Mouse (Mus musculus) left cerebral cortex, postnatal 4 days (tissue): ENCODE measurements around the gene Rmi2. TPM values are rescaled to one million over a fixed set of nuclear protein-coding genes. Genes with fewer than 3 reads are reported as not detected.

Experiments used
- DNase-seq: peaks from one replicate; pipeline ENCODE4 v3.0.0-alpha.2; 2022
- intact Hi-C: fragments of 180-260 bp; cut with DNase I; formaldehyde crosslinking; loops from one replicate; pipeline ENCODE4 v1.15.1; 2025
- total RNA-seq, 2 experiments: library from RNA; stranded (reverse); gene quantifications; 2 replicates each; pipeline ENCODE4 v1.2.3; 2021

Gene Rmi2
- total RNA-seq, 2 experiments from 2014 or later, result 0.62 to 0.70 TPM

DNA sequence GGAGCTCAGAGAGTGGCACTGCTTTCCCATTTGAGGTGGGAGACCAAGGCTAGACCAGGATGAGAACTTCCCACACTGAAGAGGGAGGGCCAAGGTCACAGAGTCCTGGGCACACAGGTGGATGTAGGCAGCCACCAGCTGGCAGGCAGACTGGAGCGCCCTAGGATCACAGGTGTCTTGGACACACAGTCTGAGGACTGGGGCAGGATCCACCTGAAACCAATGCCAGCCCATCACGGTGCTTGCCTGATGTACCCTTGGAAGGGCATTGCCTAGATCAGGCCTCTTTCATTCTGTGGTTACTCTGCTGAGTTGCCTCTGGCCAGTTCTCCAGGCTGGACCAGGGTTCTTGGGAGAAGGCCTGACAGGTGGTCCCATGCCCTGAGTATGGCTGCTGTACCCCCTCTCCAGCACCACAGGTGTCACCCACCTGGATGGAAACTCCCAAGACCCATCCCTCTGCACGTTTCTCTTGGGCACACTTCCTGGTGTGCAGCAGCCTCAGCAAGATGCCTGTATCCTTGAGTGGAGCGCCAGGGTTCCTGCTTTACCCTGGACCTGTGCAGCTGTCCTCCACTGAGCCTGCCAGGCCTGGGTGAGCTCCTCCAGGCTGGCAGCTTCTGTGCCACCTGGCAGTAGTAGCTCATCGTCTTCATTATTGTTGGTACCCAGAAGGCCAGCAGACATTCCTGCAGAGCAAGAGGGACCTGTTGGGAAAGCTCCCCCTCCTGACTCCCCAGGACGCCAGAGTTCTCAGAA lies 30.2 kb downstream of the Rmi2 start:
- intact Hi-C loops, result loop anchor here (5.0 kb wide), 1 partner anchor 298 kb away; no protein-coding TSS in a partner anchor
- no peak for DNase-seq

DNA sequence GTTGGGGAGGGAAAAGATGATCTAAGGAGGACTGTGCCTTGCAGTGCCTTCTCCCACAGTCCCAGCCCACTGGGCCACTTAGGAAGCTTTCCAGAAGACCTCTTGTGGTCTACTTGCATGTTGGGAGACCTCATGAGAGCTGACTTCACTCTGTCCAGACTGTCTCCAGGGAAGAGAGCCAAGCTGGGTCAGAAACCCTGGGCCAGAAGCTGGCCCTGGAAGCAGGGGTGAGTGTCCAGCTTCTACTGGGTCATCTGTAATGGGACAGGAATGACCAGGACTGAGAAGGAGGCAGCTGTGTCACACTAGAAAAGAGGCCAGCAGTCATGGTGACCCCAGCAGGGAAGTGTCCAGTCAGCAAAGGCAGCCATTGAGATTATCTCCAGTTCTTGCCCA lies 30.7 kb downstream of the Rmi2 start:
- no peak for DNase-seq
- intact Hi-C loops, result loop anchor here (5.0 kb wide), 1 partner anchor 298 kb away; no protein-coding TSS in a partner anchor

DNA sequence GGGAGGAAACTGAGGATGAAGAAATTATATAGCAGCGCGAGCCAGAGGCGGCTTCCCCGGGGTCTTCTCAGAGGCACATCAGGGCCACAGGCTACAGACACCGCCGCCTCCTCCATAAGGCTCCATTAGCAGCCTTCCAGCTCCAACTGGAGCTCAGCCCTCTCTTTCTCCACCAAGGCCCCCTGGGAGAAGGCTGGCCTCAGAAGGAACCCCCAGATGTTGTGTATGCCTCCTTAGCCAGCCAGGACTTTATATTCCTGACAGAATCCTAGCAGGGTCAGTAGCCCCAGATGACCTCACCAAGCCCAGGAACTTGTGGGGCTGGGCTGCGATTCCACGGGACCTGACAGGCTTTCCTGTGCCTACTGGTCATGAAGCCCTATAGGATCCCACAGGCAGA lies 32.0 kb downstream of the Rmi2 start:
- intact Hi-C loops, result loop anchor here (5.0 kb wide), 1 partner anchor 300 kb away; no protein-coding TSS in a partner anchor
- DNase-seq, result no peak

DNA sequence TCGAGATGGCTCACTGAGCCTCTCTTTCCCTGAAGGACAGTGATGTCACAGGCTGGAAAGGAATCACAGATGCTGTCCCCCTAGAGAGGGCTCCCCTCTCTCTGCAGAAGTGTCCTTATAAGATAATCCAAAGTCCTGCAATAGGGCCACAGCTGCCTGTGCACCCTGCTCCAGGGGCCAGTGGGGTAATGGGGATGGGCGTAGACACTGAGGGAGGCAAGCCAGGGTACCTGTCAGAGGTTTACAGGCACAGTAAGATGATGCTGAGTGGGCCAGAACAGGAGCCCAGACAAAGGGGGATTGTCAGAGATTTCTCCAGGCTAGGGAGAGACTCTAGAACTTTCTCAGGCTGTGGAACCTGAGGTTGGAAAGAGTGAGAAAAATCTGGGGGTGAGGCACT lies 32.6 kb downstream of the Rmi2 start:
- intact Hi-C loops, result loop anchor here (5.0 kb wide), 1 partner anchor 300 kb away; no protein-coding TSS in a partner anchor
- no peak for DNase-seq

DNA sequence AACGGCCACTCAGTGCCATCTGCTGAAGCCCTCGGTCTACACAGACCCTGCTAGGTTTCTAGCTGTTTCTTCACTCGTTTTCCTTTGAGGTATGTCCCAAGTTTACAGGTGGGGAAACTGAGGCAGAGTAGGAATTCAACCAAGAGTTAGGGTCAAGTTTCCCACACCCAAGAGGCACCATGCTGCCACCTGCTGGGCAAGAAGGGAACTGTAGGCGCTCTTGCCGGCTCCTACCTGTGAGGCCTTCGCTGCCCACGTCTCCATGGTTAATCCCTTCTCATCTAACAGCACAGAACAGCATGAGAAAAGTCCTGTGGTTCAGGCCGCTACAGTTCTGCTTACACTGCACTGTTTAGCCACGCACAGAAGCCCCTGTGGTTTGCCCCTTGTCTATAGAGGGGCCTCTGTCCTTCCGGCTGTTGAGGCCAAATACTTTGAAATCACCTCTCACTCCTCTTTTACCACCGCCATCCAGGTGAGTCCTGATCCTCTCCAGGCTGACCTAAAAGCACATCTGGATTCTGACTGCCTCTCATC lies 33.1 kb downstream of the Rmi2 start:
- intact Hi-C loops, result loop anchor here (5.0 kb wide), 1 partner anchor 301 kb away; no protein-coding TSS in a partner anchor
- peak; percentile 59 for DNase-seq

DNA sequence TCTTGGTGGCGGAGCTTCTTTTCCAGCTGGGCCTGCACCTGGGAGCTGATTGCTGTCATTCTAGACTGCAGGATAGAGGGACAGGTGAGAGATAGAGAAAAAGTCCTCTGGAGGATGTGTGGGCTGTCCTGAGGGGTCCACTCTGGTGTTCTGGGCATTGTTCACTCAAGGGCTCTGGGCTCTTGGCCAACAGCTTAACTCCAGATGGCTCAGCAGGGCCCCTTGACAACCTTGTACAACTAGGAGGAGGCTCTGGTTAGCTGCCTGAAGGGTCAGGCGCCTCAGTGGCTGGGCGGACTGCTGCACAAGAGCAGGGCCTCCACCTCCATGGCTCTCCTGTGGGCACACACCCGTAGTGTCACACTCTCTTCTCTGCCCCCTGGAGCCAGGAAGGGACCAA lies 36.1 kb downstream of the Rmi2 start:
- peak; percentile 35 for DNase-seq
- intact Hi-C loops, result loop anchor here (5.0 to 10.0 kb wide), 3 partner anchors 161 to 301 kb away; no protein-coding TSS in a partner anchor

DNA sequence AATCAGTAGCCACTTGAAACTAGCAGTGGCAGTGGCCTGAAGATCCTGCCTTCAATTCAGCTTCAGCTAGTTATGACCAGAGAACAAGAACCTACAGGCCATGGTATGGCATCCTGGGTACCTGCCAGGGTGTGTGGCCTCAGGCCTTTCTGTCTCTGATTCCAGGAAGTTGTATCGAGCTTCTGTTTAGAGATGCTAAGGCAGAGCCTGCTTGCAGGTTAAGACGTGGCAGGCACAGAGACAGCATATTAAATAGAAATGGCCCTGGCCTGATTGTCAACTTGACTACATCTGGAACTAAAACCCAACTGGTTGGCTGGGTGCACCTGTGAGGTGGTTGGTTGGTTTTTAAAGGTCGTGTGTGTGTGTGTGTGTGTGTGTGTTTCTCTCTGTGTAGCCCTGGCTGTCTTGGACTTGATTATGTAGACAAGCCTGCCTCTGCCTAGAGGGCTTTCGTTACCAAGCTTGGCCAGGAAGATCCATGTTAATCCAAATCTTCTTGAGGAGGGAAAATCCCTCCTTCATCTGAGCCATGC lies 38.0 kb downstream of the Rmi2 start:
- DNase-seq, result no peak
- intact Hi-C loops, result loop anchor here (5.0 to 10.0 kb wide), 3 partner anchors 159 to 299 kb away; no protein-coding TSS in a partner anchor

DNA sequence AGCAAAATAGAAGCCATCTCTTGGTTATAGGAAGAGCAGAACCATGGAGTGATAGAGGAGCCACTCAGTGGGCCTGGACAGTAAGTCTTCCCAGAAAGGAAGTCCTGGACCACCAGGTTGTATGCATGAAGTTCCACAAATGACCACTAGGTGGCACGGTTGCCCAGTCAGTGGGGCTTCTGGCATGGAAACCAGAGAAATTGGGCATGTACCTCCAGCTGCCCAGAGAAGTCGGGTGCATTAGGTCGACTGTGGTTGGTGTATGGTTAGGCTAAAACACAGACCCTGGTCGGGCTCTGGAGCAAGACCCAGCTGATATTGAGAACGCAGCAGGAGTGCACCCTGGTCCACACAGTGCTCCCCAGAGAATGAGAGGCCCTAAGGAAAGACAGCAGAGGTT lies 38.8 kb downstream of the Rmi2 start:
- DNase-seq, result peak; percentile 89
- intact Hi-C loops, result loop anchor here (5.0 to 10.0 kb wide), 3 partner anchors 159 to 299 kb away; no protein-coding TSS in a partner anchor

DNA sequence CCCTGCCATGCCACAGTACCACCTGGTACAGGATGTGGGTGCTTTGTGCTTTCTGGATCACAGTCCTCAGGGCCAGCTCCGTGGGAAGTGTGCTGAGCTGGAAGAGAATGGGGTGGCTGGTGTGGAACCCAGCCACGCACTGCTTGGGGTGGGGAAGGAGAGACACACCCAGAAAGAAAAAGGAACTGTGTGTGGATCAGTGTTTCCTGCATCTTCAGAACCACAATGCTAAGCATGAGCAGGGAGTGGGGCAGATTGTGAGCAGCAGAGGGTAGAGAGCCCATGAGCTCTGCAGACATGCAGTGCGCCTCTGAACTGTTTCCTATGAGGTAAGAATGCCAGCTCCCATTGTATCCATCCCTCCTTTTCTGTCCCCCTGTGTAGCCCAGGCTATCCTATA lies 43.4 kb downstream of the Rmi2 start:
- no peak for DNase-seq
- intact Hi-C loops, result loop anchor here (10.0 kb wide), 1 partner anchor 227 kb away; no protein-coding TSS in a partner anchor

DNA sequence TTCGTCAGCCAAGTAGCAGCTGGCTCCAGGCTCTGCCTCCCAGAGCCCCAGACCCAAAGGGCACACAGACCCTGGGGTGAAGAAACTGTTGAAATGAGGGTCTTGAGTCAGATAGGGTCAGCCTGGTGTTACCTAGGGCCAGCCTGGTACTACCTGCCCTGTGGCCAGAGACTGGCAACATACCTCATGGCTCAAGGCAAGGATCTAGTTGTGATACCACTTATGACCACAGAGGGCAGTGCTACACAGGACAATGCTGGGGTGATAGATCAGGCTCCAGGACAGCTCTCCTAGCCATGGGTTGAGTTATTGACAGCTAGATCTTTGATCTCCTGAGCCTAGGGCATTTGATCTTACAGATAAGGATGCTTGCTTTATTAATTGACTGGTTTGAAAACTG lies 44.6 kb downstream of the Rmi2 start:
- intact Hi-C loops, result loop anchor here (10.0 kb wide), 1 partner anchor 225 kb away; no protein-coding TSS in a partner anchor
- peak; percentile 54 for DNase-seq

DNA sequence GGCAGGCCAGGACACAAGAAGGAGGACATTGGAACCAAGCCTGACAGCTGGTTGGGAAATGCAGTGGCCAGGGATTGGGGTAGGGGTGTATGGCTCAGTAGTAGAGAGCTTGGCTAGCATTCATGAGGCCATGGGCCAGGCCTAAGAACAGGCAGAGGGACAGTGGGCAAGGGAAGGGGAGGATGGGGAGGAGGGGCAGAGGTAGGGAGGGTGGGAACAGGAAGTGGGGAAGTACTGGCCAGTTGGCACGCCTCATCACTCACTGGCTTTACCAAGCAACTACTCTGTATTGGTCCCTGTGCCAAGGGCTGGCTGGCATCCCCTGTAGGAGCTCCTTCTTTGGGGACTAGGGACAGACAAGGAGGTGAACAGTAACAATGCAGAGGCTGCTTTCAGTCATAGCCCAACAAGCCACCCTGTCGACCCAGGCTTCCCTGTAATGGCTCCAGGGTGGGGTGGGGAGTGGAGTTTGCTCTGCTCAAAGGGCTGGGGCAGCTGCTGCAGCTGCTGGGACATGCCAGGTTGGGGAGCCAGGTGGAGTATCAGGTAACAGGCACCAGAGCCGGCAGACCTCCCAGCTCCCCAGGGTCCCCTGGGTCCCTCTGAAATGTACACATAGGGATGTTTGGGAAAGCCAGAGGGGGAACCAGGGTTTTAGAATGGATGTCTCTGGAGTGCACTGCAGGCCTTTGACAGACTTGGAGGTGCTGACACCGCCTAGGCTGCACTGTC lies 46.5 kb downstream of the Rmi2 start:
- DNase-seq, result peak; percentile 54
- intact Hi-C loops, result no loop called here

DNA sequence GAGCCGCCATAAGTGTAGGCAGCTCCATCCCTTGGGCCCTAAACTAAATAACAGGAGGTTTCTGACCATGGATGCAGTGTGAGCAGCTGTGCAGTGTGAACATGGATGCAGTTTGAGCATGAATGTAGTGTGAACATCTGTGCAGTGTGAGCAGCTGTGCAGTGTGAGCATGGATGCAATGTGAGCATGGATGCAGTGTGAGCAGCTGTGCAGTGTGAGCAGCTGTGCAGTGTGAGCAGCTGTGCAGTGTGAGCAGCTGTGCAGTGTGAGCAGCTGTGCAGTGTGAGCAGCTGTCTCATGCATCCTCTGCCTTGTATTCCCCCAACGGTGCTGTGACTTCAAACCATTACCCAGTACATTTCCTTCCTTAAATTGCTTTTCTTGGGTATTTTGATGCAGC lies 52.6 kb downstream of the Rmi2 start:
- intact Hi-C loops, result no loop called here

DNA sequence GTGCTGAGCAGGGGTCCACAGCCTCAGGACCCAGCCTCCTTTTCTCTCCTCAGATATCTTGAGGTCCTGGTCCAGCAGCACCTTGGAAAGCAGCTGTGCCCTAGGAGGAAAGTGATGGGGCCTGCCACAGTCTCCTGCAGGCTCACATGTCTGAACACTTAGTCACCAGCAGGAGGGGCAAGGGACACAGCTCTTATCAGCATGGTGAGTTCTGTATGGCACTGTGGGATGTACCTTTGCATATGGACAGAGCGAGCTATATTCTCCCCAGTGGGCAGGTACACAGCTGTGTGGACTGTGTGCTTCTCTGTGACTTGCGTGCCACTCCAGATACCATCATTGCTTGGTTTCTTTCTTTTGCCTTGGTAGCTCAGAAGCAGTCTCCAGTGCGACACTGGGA lies 55.5 kb downstream of the Rmi2 start:
- intact Hi-C loops, result no loop called here
- no peak for DNase-seq

More for the DNA sequence above, 52.6 kb downstream of the Rmi2 start:
- no peak for DNase-seq

DNA sequence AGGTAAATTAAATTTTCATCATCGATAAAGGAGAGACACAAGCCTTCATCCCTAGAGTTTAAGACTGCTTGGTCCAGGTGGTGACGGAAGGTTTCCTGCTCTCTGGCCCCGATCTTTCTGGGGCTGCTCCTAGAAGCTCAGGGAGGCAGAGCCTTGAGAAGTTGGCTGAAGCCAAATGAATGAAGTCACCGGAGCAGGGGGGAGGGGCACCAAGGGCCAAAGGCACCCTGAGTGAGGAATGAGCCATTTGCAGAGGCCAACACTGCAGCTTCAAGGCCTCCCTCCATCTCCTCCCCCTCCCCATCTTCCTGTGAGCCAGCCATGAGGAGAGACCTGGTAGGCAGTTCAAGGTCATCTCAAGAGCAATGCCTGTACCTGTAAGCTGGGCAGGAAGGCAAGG lies 58.3 kb downstream of the Rmi2 start:
- DNase-seq, result no peak
- intact Hi-C loops, result no loop called here

DNA sequence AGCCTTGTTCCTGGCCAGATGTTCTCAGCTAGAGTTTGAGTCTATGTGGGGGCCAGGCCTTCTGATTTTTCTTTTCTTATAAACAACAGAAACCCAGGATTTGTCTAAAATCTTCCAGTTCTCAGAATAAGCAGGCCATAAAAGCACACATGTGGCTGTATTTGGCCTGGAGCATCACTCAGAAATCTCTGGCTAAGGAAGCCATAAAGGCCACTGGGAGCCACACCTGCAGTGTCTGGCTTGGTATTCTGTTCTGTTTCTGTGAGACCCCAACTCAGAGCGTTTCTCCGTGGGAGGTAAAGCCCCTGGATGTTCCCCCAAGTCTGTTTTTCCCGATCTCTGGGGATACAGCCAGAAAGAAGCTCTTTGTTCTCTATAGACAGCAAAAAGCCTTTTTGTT lies 61.0 kb downstream of the Rmi2 start:
- intact Hi-C loops, result no loop called here
- no peak for DNase-seq

DNA sequence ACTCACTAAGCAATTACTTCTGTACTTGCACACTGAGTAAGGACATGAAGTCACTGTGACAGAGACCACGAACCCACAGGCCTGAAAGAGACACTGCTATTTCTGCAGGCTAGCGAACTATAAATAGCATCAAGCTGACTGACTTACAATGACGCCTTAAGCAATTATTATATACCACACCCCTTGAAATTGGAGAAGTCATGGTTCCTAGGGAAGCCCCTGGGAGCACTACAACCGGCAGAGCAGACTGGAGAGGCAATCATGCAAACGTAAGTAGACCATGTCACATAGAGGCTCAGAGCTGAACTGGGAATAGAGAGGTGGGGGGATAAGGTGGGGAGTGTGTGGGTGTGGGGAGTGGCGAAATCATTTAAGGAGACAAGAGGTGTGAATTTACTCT lies 62.5 kb downstream of the Rmi2 start:
- no peak for DNase-seq
- intact Hi-C loops, result no loop called here

DNA sequence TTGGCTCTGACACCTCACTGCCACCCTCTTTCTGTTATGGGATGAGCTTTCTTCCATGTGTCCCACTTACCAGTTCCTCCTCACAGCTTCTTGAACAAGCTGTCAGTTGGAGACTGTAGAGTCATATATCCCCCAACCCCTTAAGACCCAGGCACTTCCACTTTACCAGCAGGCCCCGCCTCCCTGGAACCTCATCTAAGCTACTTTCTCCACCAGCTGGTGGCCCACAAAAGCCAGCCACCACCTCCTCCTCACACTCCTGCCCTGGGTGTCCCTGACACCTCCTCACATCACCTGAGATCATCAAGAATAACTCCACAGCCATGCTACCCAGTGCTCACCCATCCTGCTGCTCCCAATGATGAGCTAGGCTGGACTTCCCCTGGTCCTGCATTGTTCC lies 65.9 kb downstream of the Rmi2 start:
- intact Hi-C loops, result no loop called here
- DNase-seq, result no peak

DNA sequence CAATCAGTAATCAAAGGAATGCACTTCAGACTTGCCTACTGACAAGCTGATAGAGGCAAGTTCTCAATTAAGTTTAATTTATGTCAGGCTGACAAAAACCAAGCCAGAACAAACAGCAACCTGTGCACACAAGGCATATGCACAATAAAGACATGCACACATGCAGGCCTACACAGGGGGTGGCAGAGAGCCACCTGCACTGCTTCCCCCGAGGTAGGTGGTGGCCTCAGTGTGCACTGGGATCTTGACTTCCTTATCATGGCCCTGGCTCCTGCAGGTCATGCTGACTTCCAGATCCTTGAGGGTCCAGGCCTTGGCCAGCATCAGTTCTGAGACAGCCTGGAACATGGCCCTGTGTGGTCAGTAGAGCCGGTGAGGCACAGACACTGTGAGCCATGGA lies 67.1 kb downstream of the Rmi2 start:
- DNase-seq, result no peak
- intact Hi-C loops, result no loop called here

DNA sequence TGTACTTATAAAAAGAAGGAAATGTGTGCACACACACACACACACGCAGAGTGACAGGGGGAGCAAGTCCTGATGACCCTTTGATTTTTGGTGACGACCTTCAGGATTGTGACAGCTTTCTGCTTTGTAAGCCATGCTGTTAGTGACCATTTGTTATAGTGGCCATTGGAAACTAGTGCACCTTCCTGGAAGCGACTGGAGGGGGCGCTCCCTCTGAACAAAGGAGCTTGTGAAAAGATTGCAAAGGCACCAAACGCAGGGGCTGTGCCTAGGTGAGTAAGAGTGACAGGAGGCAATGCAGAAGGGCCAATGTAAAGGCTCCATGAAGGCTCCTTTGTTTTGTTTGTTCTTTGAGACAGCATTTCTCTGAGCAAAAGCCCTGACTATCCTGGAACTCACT lies 68.0 kb downstream of the Rmi2 start:
- intact Hi-C loops, result no loop called here
- DNase-seq, result no peak

DNA sequence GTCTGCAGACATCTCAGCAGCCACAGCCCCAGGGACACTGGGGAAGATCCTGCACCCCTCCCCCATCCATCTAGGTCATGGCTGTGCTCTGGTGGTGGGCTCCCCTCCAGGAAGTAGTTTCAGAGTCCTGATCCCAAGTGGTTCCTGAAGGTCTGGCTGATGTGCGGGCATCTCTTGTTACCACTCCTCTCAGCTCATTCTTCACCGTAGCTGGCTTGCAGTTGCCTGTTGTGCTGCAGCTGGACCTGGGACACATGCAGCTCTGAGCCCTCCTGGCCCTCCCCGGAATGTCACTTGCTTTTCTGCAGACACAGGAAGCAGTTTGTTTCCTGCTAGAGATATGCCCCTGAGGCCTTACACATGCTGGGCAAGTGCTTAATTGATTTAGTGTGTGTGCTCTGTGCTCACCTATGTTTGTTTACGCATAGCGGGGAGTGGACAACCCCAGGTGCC lies 70.8 kb downstream of the Rmi2 start:
- intact Hi-C loops, result no loop called here
- no peak for DNase-seq

DNA sequence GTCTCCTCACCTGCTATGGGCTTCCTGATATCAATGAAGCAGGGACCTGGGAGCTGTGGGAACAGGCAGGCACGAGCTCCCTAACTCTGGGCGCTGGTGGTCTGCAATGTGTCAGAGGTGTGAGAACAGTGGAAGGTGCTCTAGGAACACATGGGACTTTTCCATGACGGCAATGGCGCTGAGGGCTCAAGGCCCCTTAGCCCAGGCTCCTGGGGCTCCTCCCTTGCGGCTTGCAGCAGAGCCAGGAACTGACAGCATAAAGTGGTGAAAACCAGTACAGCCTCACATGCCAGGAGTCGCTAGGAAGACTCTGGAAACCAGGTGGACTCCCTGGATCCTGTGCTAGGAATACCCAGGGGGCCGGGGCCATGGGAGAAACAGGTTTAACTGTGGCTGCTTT lies 75.7 kb downstream of the Rmi2 start:
- no peak for DNase-seq
- intact Hi-C loops, result no loop called here
